Mouse (Mus musculus) retina, embryonic 14.5 days (tissue): ENCODE results near the gene Fermt1.

Experiments used
- DNase-seq: peaks from one replicate; pipeline ENCODE4 v3.0.0-alpha.2; 2015; ENCODE audit warnings: low spot score

Fermt1 gene

GRCm38 (mm10) chr2:132860435-132860834 is 85.3 kb downstream of the Fermt1 start:
- DNase-seq, result no peak

GRCm38 (mm10) chr2:132856333-132856732 is 89.4 kb downstream of the Fermt1 start:
- no peak for DNase-seq
